ENCODE assay signal across 8 mouse cellular contexts in the genomic region with DNA sequence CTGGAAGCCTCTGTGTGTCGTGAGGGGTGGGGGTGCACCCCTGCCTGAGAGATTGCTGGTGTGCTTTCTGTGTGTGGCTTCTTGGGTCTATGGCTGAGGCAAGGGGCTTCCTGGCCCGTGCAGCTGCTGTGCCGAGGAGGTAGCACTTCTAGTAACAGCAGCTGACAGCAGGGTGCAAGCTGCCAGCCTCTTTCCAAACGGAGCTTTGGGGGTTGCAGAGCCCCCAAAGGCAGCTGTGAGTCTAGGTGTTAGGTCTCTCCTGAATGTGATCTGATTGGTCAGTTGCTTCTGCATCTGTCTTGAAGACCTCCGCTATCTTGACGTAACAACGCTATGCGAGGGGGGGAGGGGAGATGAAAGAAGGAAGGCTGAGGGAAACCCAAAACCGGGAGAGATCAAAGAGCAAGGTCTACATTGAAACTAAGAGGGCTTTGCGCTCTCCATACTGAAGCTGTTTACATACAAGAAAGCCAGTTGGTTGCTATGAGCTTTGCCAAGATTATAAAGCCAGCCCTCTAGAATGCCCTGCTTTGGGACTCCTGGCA. TPM values are rescaled to one million over a fixed set of nuclear protein-coding genes. Genes with fewer than 3 reads are reported as not detected.
DNase-seq lines count a peak whose midpoint lies in the region; ATAC-seq and TF ChIP-seq lines count a peak whose summit lies in the region.

No protein-coding gene starts in this region.

- peak overlapping the region; percentile 14; the same call in 1 of the 2 replicates for H3K4me3 ChIP-seq in liver, adult 2 months (ENCODE audit: insufficient read depth, low read depth, low read length)
- no peak overlapping the region for H3K4me3 ChIP-seq in embryonic facial prominence, embryonic 11.5 days (ENCODE audit: low read depth, low read length)
- H3K4me3 ChIP-seq in limb, embryonic 13.5 days = peak overlapping the region; percentile 17
- 0 out of 2 replicates have a peak overlapping the region, but pooled peaks have one; percentile 6 for H3K4me3 ChIP-seq in stomach, embryonic 15.5 days (replicated peaks)

- peak overlapping the region; percentile 73 for H3K27ac ChIP-seq in liver, adult 2 months (replicated peaks; ENCODE audit: insufficient read depth, low read depth, low read length)
- H3K27ac ChIP-seq in embryonic facial prominence, embryonic 11.5 days (replicated peaks; ENCODE audit: low read depth, low read length) = 0 out of 2 replicates have a peak overlapping the region, but pooled peaks have one; percentile 28
- peak overlapping the region; percentile 69 for H3K27ac ChIP-seq in limb, embryonic 13.5 days
- 0 out of 2 replicates have a peak overlapping the region, but pooled peaks have one; percentile 70 for H3K27ac ChIP-seq in stomach, embryonic 15.5 days

- no peaks in the 10 kb centered on the region for H3K27me3 ChIP-seq in liver, adult 2 months (ENCODE audit: control insufficient read depth, insufficient read depth, low read length)
- H3K27me3 ChIP-seq in embryonic facial prominence, embryonic 11.5 days (ENCODE audit: control insufficient read depth, insufficient read depth, low read length) = no peaks in the 10 kb centered on the region
- H3K27me3 ChIP-seq in limb, embryonic 13.5 days = no peaks in the 10 kb centered on the region
- no peaks in the 10 kb centered on the region for H3K27me3 ChIP-seq in stomach, embryonic 15.5 days (replicated peaks)

- peaks cover 18% of the 10 kb centered on the region; the same call in 1 of the 2 replicates for H3K36me3 ChIP-seq in liver, adult 2 months (ENCODE audit: control insufficient read depth, insufficient read depth, low read length)
- H3K36me3 ChIP-seq in embryonic facial prominence, embryonic 11.5 days (replicated peaks; ENCODE audit: control insufficient read depth, insufficient read depth, low read depth, low read length) = no peaks in the 10 kb centered on the region; the same call in 1 of the 2 replicates
- H3K36me3 ChIP-seq in limb, embryonic 13.5 days = peaks cover 33% of the 10 kb centered on the region
- peaks cover 23% of the 10 kb centered on the region for H3K36me3 ChIP-seq in stomach, embryonic 15.5 days

- H3K9me3 ChIP-seq in embryonic facial prominence, embryonic 11.5 days (replicated peaks; ENCODE audit: control insufficient read depth, low read length) = no peaks in the 10 kb centered on the region
- no peaks in the 10 kb centered on the region for H3K9me3 ChIP-seq in limb, embryonic 13.5 days
- no peaks in the 10 kb centered on the region for H3K9me3 ChIP-seq in stomach, embryonic 15.5 days

- WGBS in liver, adult 2 months = 8% methylated on average over 10 of the region's 10 CpGs
- WGBS in embryonic facial prominence, embryonic 11.5 days = 6% methylated on average over 10 of the region's 10 CpGs
- 3% methylated on average over 10 of the region's 10 CpGs for WGBS in limb, embryonic 13.5 days
- 9% methylated on average over 10 of the region's 10 CpGs for WGBS in stomach, embryonic 15.5 days

- TF ChIP-seq POLR2A in liver, adult 2 months (IDR thresholded peaks at IDR 0.05; ENCODE audit: extremely low read depth, insufficient read depth, low read length) = no peak

- peak; percentile 54 for DNase-seq in liver, adult 2 months (ENCODE audit: extremely low read depth, low read depth, low spot score)
- DNase-seq in liver = no peak
- peak; percentile 70 for DNase-seq in embryonic facial prominence, embryonic 11.5 days (ENCODE audit: low spot score)
- DNase-seq in adrenal gland, postnatal 4 days (ENCODE audit: low spot score in 2 of 2) = no peak
- DNase-seq in layer of hippocampus, postnatal 10 days (ENCODE audit: low spot score in 2 of 2) = no peak
- no peak for DNase-seq in urinary bladder, adult 2 months (ENCODE audit: low spot score)

- no peak for TF ChIP-seq CTCF in liver, adult 2 months (IDR thresholded peaks at IDR 0.05; ENCODE audit: low read depth, low read length)

- peak overlapping the region; percentile 6 for H3K4me2 ChIP-seq in embryonic facial prominence, embryonic 11.5 days (ENCODE audit: low read depth, low read length)
- peak overlapping the region; percentile 51 for H3K4me2 ChIP-seq in limb, embryonic 13.5 days (replicated peaks)
- peak overlapping the region; percentile 41 for H3K4me2 ChIP-seq in stomach, embryonic 15.5 days

- peaks cover 45% of the 10 kb centered on the region for H3K4me1 ChIP-seq in liver, adult 2 months (ENCODE audit: control insufficient read depth, insufficient read depth, low read length)
- peaks cover 16% of the 10 kb centered on the region for H3K4me1 ChIP-seq in embryonic facial prominence, embryonic 11.5 days (ENCODE audit: control insufficient read depth, insufficient read depth, low read length)
- H3K4me1 ChIP-seq in limb, embryonic 13.5 days = peaks cover 62% of the 10 kb centered on the region
- peaks cover 59% of the 10 kb centered on the region for H3K4me1 ChIP-seq in stomach, embryonic 15.5 days

- no peak for ATAC-seq in embryonic facial prominence, embryonic 11.5 days (replicated peaks; ENCODE audit: insufficient number of reproducible peaks, low FRiP score, low TSS enrichment, low read depth)
- ATAC-seq in limb, embryonic 13.5 days (ENCODE audit: low FRiP score, low read depth) = peak; percentile 55; the same call in 1 of the 2 replicates
- no peak for ATAC-seq in stomach, embryonic 15.5 days (ENCODE audit: insufficient read depth, low FRiP score, low read depth)

- peaks cover 48% of the 10 kb centered on the region; the same call in 1 of the 2 replicates for H3K79me2 ChIP-seq in liver, adult 2 months (ENCODE audit: control insufficient read depth, insufficient read depth, low read length)

- H3K9ac ChIP-seq in liver, adult 2 months (ENCODE audit: low read depth, low read length) = peak overlapping the region; percentile 46
- H3K9ac ChIP-seq in embryonic facial prominence, embryonic 11.5 days (replicated peaks; ENCODE audit: low read length) = no peak overlapping the region
- H3K9ac ChIP-seq in limb, embryonic 13.5 days = peak overlapping the region; percentile 54; the same call in 1 of the 2 replicates
- H3K9ac ChIP-seq in stomach, embryonic 15.5 days = no peak overlapping the region

RNA-seq across cellular contexts. Expression of a gene that starts 6.1 kb away (rescaled TPM):
- 21.0 and 28.6 TPM in 2 replicates for total RNA-seq in liver, adult 2 months (2014; rRNA removed)
- polyA plus RNA-seq in liver, adult 2 months (2012; rRNA removed) = 89.3 and 110 TPM in 2 replicates
- 36.6 and 39.5 TPM in 2 replicates for polyA plus RNA-seq in embryonic facial prominence, embryonic 11.5 days (2014; fragmentation: Nextera tagmentation; extraction: Ambion mirVana)
- 68.7 and 71.4 TPM in 2 replicates for polyA plus RNA-seq in limb, embryonic 13.5 days (2015; fragmentation: Nextera tagmentation; extraction: Ambion mirVana)
- 67.6 and 69.5 TPM in 2 replicates for polyA plus RNA-seq in stomach, embryonic 15.5 days (2015; fragmentation: Nextera tagmentation; extraction: Ambion mirVana)
- total RNA-seq in adrenal gland, postnatal 4 days (2021) = 100 to 1,000 TPM; 219 to 241 TPM
- 10 to 100 TPM; 12.6 to 13.8 TPM for total RNA-seq in layer of hippocampus, postnatal 10 days (2021)
- polyA plus RNA-seq in urinary bladder, adult 2 months (2012; rRNA removed) = 140 and 152 TPM in 2 replicates

RNA-seq across cellular contexts. Expression of a gene that starts 25.3 kb away (rescaled TPM):
- total RNA-seq in liver, adult 2 months (2014; rRNA removed) = 3.0 and 3.6 TPM in 2 replicates
- 5.0 and 5.9 TPM in 2 replicates for polyA plus RNA-seq in liver, adult 2 months (2012; rRNA removed)
- polyA plus RNA-seq in embryonic facial prominence, embryonic 11.5 days (2014; fragmentation: Nextera tagmentation; extraction: Ambion mirVana) = 0.08 and 0.20 TPM in 2 replicates
- 0.67 and 0.86 TPM in 2 replicates for polyA plus RNA-seq in limb, embryonic 13.5 days (2015; fragmentation: Nextera tagmentation; extraction: Ambion mirVana)
- 3.1 and 3.9 TPM in 2 replicates for polyA plus RNA-seq in stomach, embryonic 15.5 days (2015; fragmentation: Nextera tagmentation; extraction: Ambion mirVana)
- under 1 TPM; 0.59 to 0.62 TPM for total RNA-seq in adrenal gland, postnatal 4 days (2021)
- under 1 TPM in 1 of 2 experiments, not detected in 1; 0.14 TPM for total RNA-seq in layer of hippocampus, postnatal 10 days (2021)
- 17.5 and 18.7 TPM in 2 replicates for polyA plus RNA-seq in urinary bladder, adult 2 months (2012; rRNA removed)

RNA-seq across cellular contexts. Expression of a gene that starts 34.8 kb away (rescaled TPM):
- 3.0 and 6.7 TPM in 2 replicates for total RNA-seq in liver, adult 2 months (2014; rRNA removed)
- 16.5 and 24.8 TPM in 2 replicates for polyA plus RNA-seq in liver, adult 2 months (2012; rRNA removed)
- polyA plus RNA-seq in embryonic facial prominence, embryonic 11.5 days (2014; fragmentation: Nextera tagmentation; extraction: Ambion mirVana) = 0.88 and 1.1 TPM in 2 replicates
- polyA plus RNA-seq in limb, embryonic 13.5 days (2015; fragmentation: Nextera tagmentation; extraction: Ambion mirVana) = 1.1 and 1.4 TPM in 2 replicates
- 3.1 and 3.8 TPM in 2 replicates for polyA plus RNA-seq in stomach, embryonic 15.5 days (2015; fragmentation: Nextera tagmentation; extraction: Ambion mirVana)
- total RNA-seq in adrenal gland, postnatal 4 days (2021) = 1 to 10 TPM; 1.7 to 4.5 TPM
- 1 to 10 TPM; 2.5 to 3.5 TPM for total RNA-seq in layer of hippocampus, postnatal 10 days (2021)
- 2.9 and 3.9 TPM in 2 replicates for polyA plus RNA-seq in urinary bladder, adult 2 months (2012; rRNA removed)

RNA-seq across cellular contexts. Expression of a gene that starts 41.6 kb away (rescaled TPM):
- 55.9 and 57.1 TPM in 2 replicates for total RNA-seq in liver, adult 2 months (2014; rRNA removed)
- 102 and 106 TPM in 2 replicates for polyA plus RNA-seq in liver, adult 2 months (2012; rRNA removed)
- polyA plus RNA-seq in embryonic facial prominence, embryonic 11.5 days (2014; fragmentation: Nextera tagmentation; extraction: Ambion mirVana) = 22.8 and 24.3 TPM in 2 replicates
- 45.1 and 46.2 TPM in 2 replicates for polyA plus RNA-seq in limb, embryonic 13.5 days (2015; fragmentation: Nextera tagmentation; extraction: Ambion mirVana)
- 62.7 and 64.5 TPM in 2 replicates for polyA plus RNA-seq in stomach, embryonic 15.5 days (2015; fragmentation: Nextera tagmentation; extraction: Ambion mirVana)
- 10 to 100 TPM; 88.9 to 89.8 TPM for total RNA-seq in adrenal gland, postnatal 4 days (2021)
- total RNA-seq in layer of hippocampus, postnatal 10 days (2021) = 10 to 100 TPM; 11.1 to 13.0 TPM
- polyA plus RNA-seq in urinary bladder, adult 2 months (2012; rRNA removed) = 101 and 118 TPM in 2 replicates

Comparison
In these comparisons a context has a peak if more than half of its experiments do, and no peak if none do; other contexts are left out.
1. DNase-seq: peak in liver, adult 2 months (single experiment) and embryonic facial prominence, embryonic 11.5 days (single experiment); none in liver (single experiment), adrenal gland, postnatal 4 days (0 of 2), layer of hippocampus, postnatal 10 days (0 of 2) and urinary bladder, adult 2 months (single experiment).
2. H3K9ac ChIP-seq: peak in liver, adult 2 months (single experiment) and limb, embryonic 13.5 days (single experiment); none in embryonic facial prominence, embryonic 11.5 days (single experiment) and stomach, embryonic 15.5 days (single experiment).
3. Peak in every context shown above with its lines, with median percentiles within 50 percentile points of each other: H3K27ac ChIP-seq and H3K4me2 ChIP-seq.